Mouse (Mus musculus) heart, adult 2 months (tissue): ENCODE measurements at regions not wholly inside any gene's neighbourhood (a gene's known extent, or its start where the extent isn't known, plus 50 kb on each side); places are given as distances from the start of the nearest gene placed in this dataset.

Source experiments
- CTCF ChIP-seq: fragments of 200-600 bp; IDR thresholded peaks from 2 replicates; pipeline ENCODE4 v1.8.1; 2022; ENCODE audit warnings: antibody characterized with exemption, mild to moderate bottlenecking, moderate library complexity
- EP300 ChIP-seq: fragments of 200-500 bp; IDR thresholded peaks from 2 replicates; pipeline ENCODE4 v1.6.1; 2011; ENCODE audit warnings: low read depth, low read length, control low read depth; ENCODE audit not compliant: insufficient read depth
- POLR2A ChIP-seq: fragments of 200-500 bp; IDR thresholded peaks from 2 replicates; pipeline ENCODE4 v1.6.1; 2011; ENCODE audit warnings: mild to moderate bottlenecking, low read depth, low read length, control low read depth; ENCODE audit not compliant: insufficient read depth

- no peak for TF ChIP-seq CTCF
- TF ChIP-seq POLR2A: no peak
- no peak for TF ChIP-seq EP300
These were observed 101.9 kb upstream of the Mrps22 start for GRCm38 (mm10) chr9:98703331-98703730.
